Mouse (Mus musculus) thymus, adult 2 months (tissue): ENCODE results near the gene Olfr1448.

Experiments used
- CTCF ChIP-seq: fragments of 200-500 bp; IDR thresholded peaks from 2 replicates; pipeline ENCODE4 v1.5.1; 2012; ENCODE audit warnings: mild to moderate bottlenecking, control low read depth, low read length, moderate library complexity, borderline replicate concordance; ENCODE audit not compliant: control insufficient read depth, poor library complexity, insufficient read depth; ENCODE audit errors: extremely low read depth
- POLR2A ChIP-seq: fragments of 200-500 bp; IDR thresholded peaks from 2 replicates; pipeline ENCODE4 v1.6.1; 2012; ENCODE audit warnings: mild to moderate bottlenecking, low read length, control low read depth, moderate library complexity; ENCODE audit not compliant: control insufficient read depth, poor library complexity, insufficient read depth; ENCODE audit errors: extremely low read depth

GRCm38 (mm10) chr19:12903643-12904042 is 20.6 kb downstream of the Olfr1448 start, which contains the start of gene Olfr1447:
- TF ChIP-seq CTCF (no peak), POLR2A (no peak)
